Mouse (Mus musculus) kidney, embryonic 14.5 days (tissue): ENCODE results near the gene Kat8. TPM values are rescaled to one million over a fixed set of nuclear protein-coding genes. Genes with fewer than 3 reads are reported as not detected.

Source experiments
- ATAC-seq: fragments of 200-750 bp; cut with Nextera tagmentation; 2 replicates; pipeline ENCODE4 v1.8.0; 2017; ENCODE audit warnings: moderate number of reproducible peaks, mild to moderate bottlenecking, moderate TSS enrichment, moderate library complexity; ENCODE audit not compliant: low FRiP score, low TSS enrichment
- H3K27ac ChIP-seq: fragments of 300-500 bp; sonication (generic); 2 replicates; pipeline ENCODE4 v1.5.1; 2014; ENCODE audit warnings: low read depth, mild to moderate bottlenecking, low read length, moderate library complexity, mixed read lengths
- H3K27me3 ChIP-seq: fragments of 300-500 bp; sonication (generic); 2 replicates; pipeline ENCODE4 v1.6.1; 2014; ENCODE audit warnings: mild to moderate bottlenecking, low read length; ENCODE audit not compliant: control insufficient read depth, insufficient read depth
- H3K36me3 ChIP-seq: fragments of 300-500 bp; sonication (generic); 2 replicates; pipeline ENCODE4 v1.6.1; 2014; ENCODE audit warnings: low read length, mixed read lengths; ENCODE audit not compliant: control insufficient read depth, insufficient read depth
- H3K4me1 ChIP-seq: fragments of 300-500 bp; sonication (generic); 2 replicates; pipeline ENCODE4 v1.6.1; 2014; ENCODE audit warnings: low read length, mixed read lengths; ENCODE audit not compliant: control insufficient read depth, insufficient read depth
- H3K4me2 ChIP-seq: fragments of 300-500 bp; sonication (generic); replicated peaks from 2 replicates; pipeline ENCODE4 v1.6.1; 2014; ENCODE audit warnings: low read depth, mild to moderate bottlenecking, low read length
- H3K4me3 ChIP-seq: fragments of 300-500 bp; sonication (generic); 2 replicates; pipeline ENCODE4 v1.5.1; 2014; ENCODE audit warnings: mild to moderate bottlenecking, low read length
- H3K9ac ChIP-seq: fragments of 300-500 bp; sonication (generic); 2 replicates; pipeline ENCODE4 v1.6.1; 2014; ENCODE audit warnings: low read depth, mild to moderate bottlenecking, low read length, moderate library complexity
- H3K9me3 ChIP-seq: fragments of 300-500 bp; sonication (generic); 2 replicates; pipeline ENCODE4 v1.6.1; 2016; ENCODE audit warnings: low read length; ENCODE audit not compliant: control insufficient read depth
- WGBS: fragments of 180-500 bp; shearing (Covaris S2); extraction: QIAGEN DNeasy Blood & Tissue Kit; methylation state at CpG from one replicate; pipeline ENCODE4 v1.1.7; 2014; 5-methylcytosine and 5-hydroxymethylcytosine counted together
- polyA plus RNA-seq: library from polyadenylated mRNA; unstranded; fragments of >200 nt; fragmentation: Nextera tagmentation; extraction: Ambion mirVana; gene quantifications from 2 replicates; pipeline ENCODE4 v1.2.1, GENCODE M21; 2014

Gene Kat8
- polyA plus RNA-seq, 1 experiment from 2014 or later = 48.9 TPM

DNA sequence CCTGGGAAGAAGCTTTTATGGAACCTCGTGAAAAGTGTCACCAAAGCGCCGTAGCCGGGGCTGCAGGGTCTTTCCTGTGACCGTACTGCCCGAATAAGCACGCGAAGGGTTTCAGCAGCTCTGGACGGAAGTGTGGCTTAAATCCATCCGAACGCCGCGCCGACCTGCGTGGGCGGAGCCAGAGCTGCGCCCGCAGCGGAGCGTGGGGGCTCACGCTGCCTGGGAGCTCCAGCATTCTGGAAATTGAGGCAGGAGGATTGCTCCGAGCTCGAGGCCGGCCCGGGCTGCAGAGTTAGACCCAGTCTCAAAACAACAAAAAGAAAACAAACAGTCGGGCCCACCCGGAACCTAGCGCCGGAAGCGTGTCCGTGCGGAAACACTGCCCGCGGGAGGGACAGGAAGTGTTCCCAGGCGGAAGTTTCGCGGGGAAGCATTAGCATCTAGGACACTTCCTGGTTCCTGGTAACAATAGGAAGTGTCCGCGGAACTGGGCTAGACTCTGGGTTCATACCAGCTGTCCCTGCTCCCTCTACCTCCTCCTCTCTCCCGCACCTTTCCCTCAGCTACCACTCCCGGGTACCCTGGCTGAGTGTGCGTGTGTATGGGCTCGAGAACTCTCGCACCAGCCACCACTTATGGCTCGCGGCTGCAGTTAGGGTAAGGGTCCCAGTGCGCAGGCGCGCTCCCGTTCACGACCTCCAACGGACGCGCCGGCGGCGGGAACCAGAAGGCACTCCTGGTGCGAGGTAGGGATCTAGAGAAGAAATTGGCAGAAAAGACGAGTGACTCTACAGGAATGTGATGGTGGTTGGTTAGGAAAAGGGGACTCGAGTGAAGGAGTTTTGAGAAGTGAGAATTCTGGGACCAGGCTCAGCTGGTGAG is 35.6 kb upstream of the Kat8 start, which contains the start of gene Zfp668:
Gene Zfp668, minus strand, starts transcription at position 362 of the 882 bp plus-strand sequence.
- H3K27ac ChIP-seq = peak within 1 kb of the TSS; percentile 99
- no peaks in the 10 kb centered on the region for H3K27me3 ChIP-seq
- WGBS = under 1% methylated on average over 60 of the region's 60 CpGs
- peak within 1 kb of the TSS; percentile 81 for H3K4me3 ChIP-seq
- H3K9me3 ChIP-seq = no peaks in the 10 kb centered on the region
- H3K4me2 ChIP-seq = peak within 1 kb of the TSS; percentile 51
- peaks cover 41% of the 10 kb centered on the region for H3K36me3 ChIP-seq
- H3K9ac ChIP-seq = peak within 1 kb of the TSS; percentile 97
- H3K4me1 ChIP-seq = peaks cover 13% of the 10 kb centered on the region
- ATAC-seq = peak; percentile 74

DNA sequence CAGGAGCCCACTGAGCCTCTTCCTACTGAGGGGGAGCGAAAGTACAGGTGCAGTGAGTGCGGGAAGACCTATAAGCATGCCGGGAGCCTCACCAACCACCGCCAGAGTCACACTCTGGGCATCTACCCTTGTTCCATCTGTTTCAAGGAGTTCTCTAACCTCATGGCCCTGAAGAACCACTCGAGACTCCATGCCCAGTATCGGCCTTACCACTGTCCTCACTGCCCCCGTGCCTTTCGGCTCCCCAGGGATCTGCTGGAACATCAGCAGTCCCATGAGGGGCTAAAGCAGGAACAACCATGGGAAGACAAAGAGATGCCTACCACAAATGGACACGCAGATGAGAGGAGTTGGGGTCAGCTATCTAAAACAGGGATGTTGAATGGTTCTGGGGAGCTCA is 33.0 kb upstream of the Kat8 start:
- no peak for ATAC-seq
- Histone ChIP-seq H3K9me3 (no peaks in the 10 kb centered on the region), H3K4me2 (no peak overlapping the region), H3K4me3 (no peak overlapping the region), H3K36me3 (peaks cover 64% of the 10 kb centered on the region), H3K27ac (no peak overlapping the region), H3K4me1 (peaks cover 15% of the 10 kb centered on the region; the same call in 1 of the 2 replicates), H3K9ac (no peak overlapping the region), H3K27me3 (no peaks in the 10 kb centered on the region)
- 96% methylated on average over 9 of the region's 9 CpGs for WGBS

DNA sequence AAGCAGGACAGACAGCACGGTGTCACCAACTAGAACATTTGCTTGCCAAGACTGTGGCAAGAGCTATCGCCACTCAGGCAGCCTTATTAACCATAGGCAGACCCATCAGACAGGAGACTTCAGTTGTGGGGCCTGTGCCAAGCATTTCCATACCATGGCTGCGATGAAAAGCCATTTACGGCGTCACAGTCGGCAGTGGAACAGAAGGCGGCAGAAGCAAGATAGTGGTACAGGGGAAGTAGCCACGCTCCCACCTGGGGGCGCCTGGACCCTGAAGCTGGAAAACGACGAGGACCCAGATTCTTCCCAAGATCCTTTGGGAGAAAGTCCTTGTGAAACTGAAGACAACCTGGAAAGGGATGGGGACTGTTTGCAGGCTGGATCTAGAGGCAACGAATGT is 31.9 kb upstream of the Kat8 start:
- Histone ChIP-seq H3K9ac (no peak overlapping the region), H3K36me3 (peaks cover 73% of the 10 kb centered on the region), H3K4me2 (no peak overlapping the region), H3K27me3 (no peaks in the 10 kb centered on the region), H3K27ac (no peak overlapping the region), H3K4me1 (0 out of 2 replicates have a peak, but pooled peaks cover 12% of the 10 kb centered on the region), H3K4me3 (no peak overlapping the region), H3K9me3 (no peaks in the 10 kb centered on the region)
- 85% methylated on average over 12 of the region's 12 CpGs for WGBS
- no peak for ATAC-seq

DNA sequence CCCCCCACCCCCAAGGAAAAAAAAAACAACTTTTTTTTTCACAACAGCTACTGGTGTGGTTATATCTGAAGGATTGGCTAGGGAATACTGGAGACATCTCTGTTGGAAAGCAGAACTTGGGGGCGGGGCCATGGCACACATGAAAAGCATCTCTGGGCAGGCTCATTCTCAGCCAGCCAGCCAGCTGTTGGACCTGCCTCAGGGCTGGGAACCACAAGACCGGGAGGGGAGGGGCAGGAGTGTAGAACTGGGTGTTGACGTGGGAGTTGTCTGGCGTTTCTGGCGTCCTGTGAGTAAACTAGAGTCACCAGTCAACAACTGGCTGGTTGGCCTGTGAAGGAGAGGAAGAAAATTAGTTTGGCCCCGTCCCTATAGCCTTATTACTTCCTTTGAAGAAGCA is 26.4 kb upstream of the Kat8 start:
- WGBS = 61% methylated on average over 6 of the region's 6 CpGs
- no peaks in the 10 kb centered on the region for H3K9me3 ChIP-seq
- peaks cover 85% of the 10 kb centered on the region for H3K36me3 ChIP-seq
- H3K9ac ChIP-seq = no peak overlapping the region
- H3K27me3 ChIP-seq = no peaks in the 10 kb centered on the region
- no peak overlapping the region for H3K4me2 ChIP-seq
- H3K4me3 ChIP-seq = no peak overlapping the region
- ATAC-seq = no peak
- no peak overlapping the region for H3K27ac ChIP-seq
- H3K4me1 ChIP-seq = 0 out of 2 replicates have a peak, but pooled peaks cover 6% of the 10 kb centered on the region

DNA sequence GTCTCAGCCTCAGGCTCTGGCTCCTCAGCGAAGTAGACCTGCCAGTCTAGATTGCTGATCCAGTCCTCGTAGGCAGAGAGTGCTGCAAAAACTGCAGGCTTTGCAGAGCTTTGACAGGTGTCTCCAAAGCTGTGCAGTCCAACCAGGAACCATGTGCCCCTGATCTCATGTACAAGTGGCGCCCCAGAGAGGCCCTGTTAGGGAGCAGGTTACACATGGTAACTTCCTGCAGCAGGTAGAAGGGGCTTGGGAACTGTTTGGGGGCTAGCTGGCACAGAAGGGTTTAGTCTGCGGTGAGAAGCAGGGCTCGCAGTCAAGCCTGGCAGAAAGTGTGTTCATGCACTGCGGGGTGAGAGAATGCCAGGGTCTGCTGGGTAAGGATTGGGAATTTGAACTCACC is 25.8 kb upstream of the Kat8 start:
- ATAC-seq = no peak
- Histone ChIP-seq H3K4me2 (no peak overlapping the region), H3K4me1 (0 out of 2 replicates have a peak, but pooled peaks cover 6% of the 10 kb centered on the region), H3K36me3 (peaks cover 79% of the 10 kb centered on the region), H3K4me3 (no peak overlapping the region), H3K27me3 (no peaks in the 10 kb centered on the region), H3K9me3 (no peaks in the 10 kb centered on the region), H3K27ac (no peak overlapping the region), H3K9ac (no peak overlapping the region)
- WGBS = 97% methylated on average over 6 of the region's 6 CpGs

DNA sequence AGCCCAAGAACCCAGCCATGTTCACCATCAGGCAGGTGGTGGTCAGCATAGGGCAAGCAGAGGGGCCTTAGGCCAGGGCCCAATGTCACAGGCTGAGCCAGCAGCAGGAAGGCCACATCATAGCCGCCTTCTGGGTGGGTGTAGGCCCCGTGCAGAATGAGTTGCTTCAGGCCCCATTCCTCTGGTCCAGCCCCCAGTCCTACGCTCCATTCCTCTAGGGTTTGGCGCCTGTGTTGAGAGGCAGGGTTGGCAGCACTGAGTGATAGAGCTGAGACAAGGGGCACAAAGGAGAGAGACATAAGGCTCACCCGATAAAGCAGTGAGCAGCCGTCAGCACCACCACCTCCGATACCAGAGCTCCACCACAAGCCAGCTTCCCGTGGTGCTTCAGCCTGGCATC is 25.1 kb upstream of the Kat8 start:
- Histone ChIP-seq H3K4me3 (no peak overlapping the region), H3K27me3 (no peaks in the 10 kb centered on the region), H3K4me2 (no peak overlapping the region), H3K4me1 (0 out of 2 replicates have a peak, but pooled peaks cover 6% of the 10 kb centered on the region), H3K9ac (no peak overlapping the region), H3K27ac (no peak overlapping the region), H3K9me3 (no peaks in the 10 kb centered on the region), H3K36me3 (peaks cover 74% of the 10 kb centered on the region)
- ATAC-seq = no peak
- WGBS = 81% methylated on average over 8 of the region's 8 CpGs

DNA sequence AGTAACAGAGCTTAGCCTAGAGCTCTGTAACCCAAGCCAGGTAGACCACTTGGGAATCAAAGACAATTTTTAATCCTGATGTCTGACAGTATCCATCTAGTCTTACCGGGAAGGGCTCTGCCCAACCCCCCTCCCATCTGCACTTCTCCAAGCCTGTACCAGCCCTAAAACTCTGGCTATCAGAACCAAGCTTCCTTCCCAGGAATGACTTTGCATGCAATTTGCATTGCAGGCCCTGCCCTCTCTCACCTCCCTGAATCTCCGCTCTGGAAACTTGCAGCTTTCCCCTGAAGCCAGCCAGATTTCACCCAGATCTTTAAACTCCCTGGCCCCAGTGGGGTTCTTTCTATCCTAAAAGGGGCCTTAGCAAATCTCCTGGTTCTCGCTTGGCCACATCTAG is 24.5 kb upstream of the Kat8 start:
- peaks cover 74% of the 10 kb centered on the region for H3K36me3 ChIP-seq
- H3K9me3 ChIP-seq = no peaks in the 10 kb centered on the region
- no peak overlapping the region for H3K4me3 ChIP-seq
- no peak overlapping the region for H3K4me2 ChIP-seq
- H3K9ac ChIP-seq = no peak overlapping the region
- H3K27ac ChIP-seq = no peak overlapping the region
- no peak for ATAC-seq
- no peaks in the 10 kb centered on the region for H3K27me3 ChIP-seq
- 77% methylated on average over 3 of the region's 3 CpGs for WGBS
- 0 out of 2 replicates have a peak, but pooled peaks cover 6% of the 10 kb centered on the region for H3K4me1 ChIP-seq

DNA sequence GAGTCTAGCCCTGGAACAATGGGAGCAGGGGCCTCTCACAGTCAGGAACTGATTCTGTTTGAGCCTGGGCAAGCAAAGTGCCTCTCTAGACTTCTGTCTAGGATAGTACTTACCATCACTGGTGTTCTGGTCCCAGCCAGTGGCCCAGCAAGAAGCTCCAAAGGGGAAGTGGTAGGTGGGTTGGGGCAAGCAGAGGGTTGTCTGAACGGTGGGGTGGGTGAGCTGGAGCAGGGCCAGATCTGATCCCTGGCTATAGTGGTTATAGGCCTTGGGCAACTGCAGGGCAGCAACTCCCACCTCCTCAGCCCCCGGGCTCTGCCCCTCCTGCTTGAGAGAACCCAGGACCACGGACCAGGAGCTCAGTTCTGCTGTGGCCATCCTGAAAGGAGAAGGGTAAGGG is 23.5 kb upstream of the Kat8 start:
- Histone ChIP-seq H3K36me3 (peaks cover 71% of the 10 kb centered on the region), H3K27ac (no peak overlapping the region), H3K4me1 (0 out of 2 replicates have a peak, but pooled peaks cover 2% of the 10 kb centered on the region), H3K4me2 (no peak overlapping the region), H3K9me3 (no peaks in the 10 kb centered on the region), H3K27me3 (no peaks in the 10 kb centered on the region), H3K9ac (no peak overlapping the region), H3K4me3 (no peak overlapping the region)
- no peak for ATAC-seq
- 71% methylated on average over 3 of the region's 3 CpGs for WGBS

DNA sequence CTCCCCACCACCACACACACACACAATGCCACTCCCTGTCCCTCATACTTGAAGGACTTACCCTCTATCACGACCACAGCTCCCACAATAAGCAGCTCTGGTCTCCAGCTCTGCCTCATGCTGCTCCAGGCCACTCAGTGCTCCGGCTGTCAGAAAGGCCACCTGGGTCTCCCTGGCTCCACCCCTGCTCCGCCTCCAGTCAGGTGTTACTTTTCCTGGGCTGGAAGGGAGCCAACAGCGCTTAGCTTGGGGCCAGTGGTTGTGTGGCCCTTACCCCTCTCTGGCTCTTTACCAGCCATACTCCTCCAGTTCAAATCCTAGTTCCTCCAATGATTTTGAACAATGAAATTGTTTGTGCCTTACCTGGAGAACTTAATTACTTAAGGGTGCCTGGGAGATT is 21.5 kb upstream of the Kat8 start, which contains the start of gene Prss53:
Gene Prss53, minus strand, starts transcription at position 173 of the 400 bp plus-strand sequence.
- Histone ChIP-seq H3K27ac (no peak within 1 kb of the TSS), H3K4me1 (peaks cover 7% of the 10 kb centered on the region; the same call in 1 of the 2 replicates), H3K9ac (no peak within 1 kb of the TSS; the same call in 1 of the 2 replicates), H3K4me2 (no peak within 1 kb of the TSS), H3K9me3 (no peaks in the 10 kb centered on the region), H3K27me3 (no peaks in the 10 kb centered on the region), H3K36me3 (peaks cover 55% of the 10 kb centered on the region), H3K4me3 (no peak within 1 kb of the TSS)
- WGBS = 40% methylated on average over 4 of the region's 4 CpGs
- no peak for ATAC-seq
